Mouse (Mus musculus): ENCODE results near the gene Stt3b. TPM values are rescaled to one million over a fixed set of nuclear protein-coding genes. Genes with fewer than 3 reads are reported as not detected.

The Stt3b gene
- polyA plus RNA-seq, 1 experiment, result 120 TPM

- Histone ChIP-seq H3K9me3 (replicated peaks; ENCODE audit: control insufficient read depth, insufficient read depth, low read length, poor library complexity, severe bottlenecking) (no peaks in the 10 kb centered on the region), H3K27me3 (ENCODE audit: control insufficient read depth, insufficient read depth, low read length, poor library complexity, severe bottlenecking) (no peaks in the 10 kb centered on the region), H3K27ac (ENCODE audit: insufficient read depth, low read length) (no peak overlapping the region), H3K9ac (ENCODE audit: low read depth, poor library complexity, severe bottlenecking) (no peak overlapping the region), H3K4me3 (ENCODE audit: low read depth, low read length) (no peak overlapping the region), H3K36me3 (ENCODE audit: control insufficient read depth, insufficient read depth, low read length, poor library complexity, severe bottlenecking) (no peaks in the 10 kb centered on the region), H3K4me1 (ENCODE audit: control insufficient read depth, insufficient read depth, low read length) (no peaks in the 10 kb centered on the region)
- no peak for TF ChIP-seq POLR2A (IDR thresholded peaks at IDR 0.05; ENCODE audit: insufficient read depth, low read length)
- TF ChIP-seq EP300 (IDR thresholded peaks at IDR 0.05; ENCODE audit: insufficient read depth, low read depth, low read length), result no peak
- no peak for TF ChIP-seq CTCF (IDR thresholded peaks at IDR 0.05; ENCODE audit: low read depth, low read length)
Observed at GRCm38 (mm10) chr9:115322385-115322784, 12.2 kb upstream of the Stt3b start.

GRCm38 (mm10) chr9:115321052-115321451 is 10.8 kb upstream of the Stt3b start:
- no peaks in the 10 kb centered on the region for H3K4me1 ChIP-seq (ENCODE audit: control insufficient read depth, insufficient read depth, low read length)
- H3K36me3 ChIP-seq (ENCODE audit: control insufficient read depth, insufficient read depth, low read length, poor library complexity, severe bottlenecking), result no peaks in the 10 kb centered on the region
- no peaks in the 10 kb centered on the region for H3K27me3 ChIP-seq (ENCODE audit: control insufficient read depth, insufficient read depth, low read length, poor library complexity, severe bottlenecking)
- H3K9me3 ChIP-seq (replicated peaks; ENCODE audit: control insufficient read depth, insufficient read depth, low read length, poor library complexity, severe bottlenecking), result no peaks in the 10 kb centered on the region
- no peak overlapping the region for H3K4me3 ChIP-seq (ENCODE audit: low read depth, low read length)
- TF ChIP-seq POLR2A (IDR thresholded peaks at IDR 0.05; ENCODE audit: insufficient read depth, low read length), result no peak
- peak; percentile 28 for TF ChIP-seq CTCF (IDR thresholded peaks at IDR 0.05; ENCODE audit: low read depth, low read length)
- TF ChIP-seq EP300 (IDR thresholded peaks at IDR 0.05; ENCODE audit: insufficient read depth, low read depth, low read length), result no peak
- H3K27ac ChIP-seq (ENCODE audit: insufficient read depth, low read length), result no peak overlapping the region
- H3K9ac ChIP-seq (ENCODE audit: low read depth, poor library complexity, severe bottlenecking), result no peak overlapping the region

GRCm38 (mm10) chr9:115320156-115320555 is 9.9 kb upstream of the Stt3b start:
- no peaks in the 10 kb centered on the region for H3K36me3 ChIP-seq (ENCODE audit: control insufficient read depth, insufficient read depth, low read length, poor library complexity, severe bottlenecking)
- TF ChIP-seq CTCF (IDR thresholded peaks at IDR 0.05; ENCODE audit: low read depth, low read length) (no peak), EP300 (IDR thresholded peaks at IDR 0.05; ENCODE audit: insufficient read depth, low read depth, low read length) (no peak), POLR2A (IDR thresholded peaks at IDR 0.05; ENCODE audit: insufficient read depth, low read length) (no peak)
- no peak overlapping the region for H3K4me3 ChIP-seq (ENCODE audit: low read depth, low read length)
- H3K27me3 ChIP-seq (ENCODE audit: control insufficient read depth, insufficient read depth, low read length, poor library complexity, severe bottlenecking), result no peaks in the 10 kb centered on the region
- no peaks in the 10 kb centered on the region for H3K9me3 ChIP-seq (replicated peaks; ENCODE audit: control insufficient read depth, insufficient read depth, low read length, poor library complexity, severe bottlenecking)
- no peaks in the 10 kb centered on the region for H3K4me1 ChIP-seq (ENCODE audit: control insufficient read depth, insufficient read depth, low read length)
- H3K9ac ChIP-seq (ENCODE audit: low read depth, poor library complexity, severe bottlenecking), result no peak overlapping the region
- no peak overlapping the region for H3K27ac ChIP-seq (ENCODE audit: insufficient read depth, low read length)

- no peaks in the 10 kb centered on the region for H3K27me3 ChIP-seq (ENCODE audit: control insufficient read depth, insufficient read depth, low read length, poor library complexity, severe bottlenecking)
- no peak overlapping the region for H3K9ac ChIP-seq (ENCODE audit: low read depth, poor library complexity, severe bottlenecking)
- no peak overlapping the region for H3K4me3 ChIP-seq (ENCODE audit: low read depth, low read length)
- H3K9me3 ChIP-seq (replicated peaks; ENCODE audit: control insufficient read depth, insufficient read depth, low read length, poor library complexity, severe bottlenecking), result no peaks in the 10 kb centered on the region
- H3K4me1 ChIP-seq (ENCODE audit: control insufficient read depth, insufficient read depth, low read length), result no peaks in the 10 kb centered on the region
- H3K27ac ChIP-seq (ENCODE audit: insufficient read depth, low read length), result no peak overlapping the region
- H3K36me3 ChIP-seq (ENCODE audit: control insufficient read depth, insufficient read depth, low read length, poor library complexity, severe bottlenecking), result no peaks in the 10 kb centered on the region
- TF ChIP-seq CTCF (IDR thresholded peaks at IDR 0.05; ENCODE audit: low read depth, low read length), result no peak
- TF ChIP-seq EP300 (IDR thresholded peaks at IDR 0.05; ENCODE audit: insufficient read depth, low read depth, low read length), result no peak
- no peak for TF ChIP-seq POLR2A (IDR thresholded peaks at IDR 0.05; ENCODE audit: insufficient read depth, low read length)
Observed at GRCm38 (mm10) chr9:115318621-115319375, 8.6 kb upstream of the Stt3b start.

GRCm38 (mm10) chr9:115317049-115317448 is 6.8 kb upstream of the Stt3b start:
- H3K9ac ChIP-seq (ENCODE audit: low read depth, poor library complexity, severe bottlenecking), result no peak overlapping the region
- no peaks in the 10 kb centered on the region for H3K9me3 ChIP-seq (replicated peaks; ENCODE audit: control insufficient read depth, insufficient read depth, low read length, poor library complexity, severe bottlenecking)
- no peaks in the 10 kb centered on the region for H3K36me3 ChIP-seq (ENCODE audit: control insufficient read depth, insufficient read depth, low read length, poor library complexity, severe bottlenecking)
- no peaks in the 10 kb centered on the region for H3K27me3 ChIP-seq (ENCODE audit: control insufficient read depth, insufficient read depth, low read length, poor library complexity, severe bottlenecking)
- TF ChIP-seq POLR2A (IDR thresholded peaks at IDR 0.05; ENCODE audit: insufficient read depth, low read length), result no peak
- TF ChIP-seq EP300 (IDR thresholded peaks at IDR 0.05; ENCODE audit: insufficient read depth, low read depth, low read length), result no peak
- TF ChIP-seq CTCF (IDR thresholded peaks at IDR 0.05; ENCODE audit: low read depth, low read length), result no peak
- no peak overlapping the region for H3K4me3 ChIP-seq (ENCODE audit: low read depth, low read length)
- H3K27ac ChIP-seq (ENCODE audit: insufficient read depth, low read length), result no peak overlapping the region
- no peaks in the 10 kb centered on the region for H3K4me1 ChIP-seq (ENCODE audit: control insufficient read depth, insufficient read depth, low read length)

GRCm38 (mm10) chr9:115314556-115314955 is 4.3 kb upstream of the Stt3b start:
- Histone ChIP-seq H3K9me3 (replicated peaks; ENCODE audit: control insufficient read depth, insufficient read depth, low read length, poor library complexity, severe bottlenecking) (no peaks in the 10 kb centered on the region), H3K27me3 (ENCODE audit: control insufficient read depth, insufficient read depth, low read length, poor library complexity, severe bottlenecking) (no peaks in the 10 kb centered on the region), H3K4me1 (ENCODE audit: control insufficient read depth, insufficient read depth, low read length) (no peaks in the 10 kb centered on the region), H3K27ac (ENCODE audit: insufficient read depth, low read length) (no peak overlapping the region), H3K9ac (ENCODE audit: low read depth, poor library complexity, severe bottlenecking) (0 out of 2 replicates have a peak overlapping the region, but pooled peaks have one; percentile 11), H3K36me3 (ENCODE audit: control insufficient read depth, insufficient read depth, low read length, poor library complexity, severe bottlenecking) (no peaks in the 10 kb centered on the region), H3K4me3 (ENCODE audit: low read depth, low read length) (peak overlapping the region; percentile 52)
- TF ChIP-seq CTCF (IDR thresholded peaks at IDR 0.05; ENCODE audit: low read depth, low read length), result no peak
- TF ChIP-seq POLR2A (IDR thresholded peaks at IDR 0.05; ENCODE audit: insufficient read depth, low read length), result no peak
- TF ChIP-seq EP300 (IDR thresholded peaks at IDR 0.05; ENCODE audit: insufficient read depth, low read depth, low read length), result no peak

All from ES-Bruce4 (cell line).